Mouse (Mus musculus) limb, embryonic 14.5 days (tissue): ENCODE results near the gene Prdm16. TPM values are rescaled to one million over a fixed set of nuclear protein-coding genes. Genes with fewer than 3 reads are reported as not detected.

Experiments used
- ATAC-seq: fragments of 200-750 bp; cut with Nextera tagmentation; 2 replicates; pipeline ENCODE4 v1.8.0; 2017; ENCODE audit warnings: low read depth, moderate number of reproducible peaks, moderate TSS enrichment; ENCODE audit not compliant: low FRiP score
- DNase-seq: peaks from one replicate; pipeline ENCODE4 v3.0.0-alpha.2; 2015; ENCODE audit warnings: low spot score
- H3K27ac ChIP-seq: fragments of 300-500 bp; sonication (generic); replicated peaks from 2 replicates; pipeline ENCODE4 v1.5.1; 2014; ENCODE audit warnings: low read depth, mild to moderate bottlenecking, low read length, moderate library complexity, mixed read lengths
- H3K27me3 ChIP-seq: fragments of 300-500 bp; sonication (generic); 2 replicates; pipeline ENCODE4 v1.6.1; 2014; ENCODE audit warnings: low read length, mixed read lengths; ENCODE audit not compliant: control insufficient read depth, insufficient read depth
- H3K36me3 ChIP-seq: fragments of 300-500 bp; sonication (generic); 2 replicates; pipeline ENCODE4 v1.6.1; 2014; ENCODE audit warnings: mild to moderate bottlenecking, low read length, moderate library complexity, mixed read lengths; ENCODE audit not compliant: control insufficient read depth, insufficient read depth
- H3K4me1 ChIP-seq: fragments of 300-500 bp; sonication (generic); 2 replicates; pipeline ENCODE4 v1.6.1; 2014; ENCODE audit warnings: antibody characterized with exemption, low read length, mixed read lengths; ENCODE audit not compliant: control insufficient read depth, insufficient read depth
- H3K4me2 ChIP-seq: fragments of 300-500 bp; sonication (generic); replicated peaks from 2 replicates; pipeline ENCODE4 v1.6.1; 2014; ENCODE audit warnings: low read depth, mild to moderate bottlenecking, low read length, moderate library complexity; ENCODE audit not compliant: severe bottlenecking
- H3K4me3 ChIP-seq: fragments of 300-500 bp; sonication (generic); replicated peaks from 2 replicates; pipeline ENCODE4 v1.5.1; 2014; ENCODE audit warnings: low read length
- H3K9ac ChIP-seq: fragments of 300-500 bp; sonication (generic); 2 replicates; pipeline ENCODE4 v1.6.1; 2014; ENCODE audit warnings: mild to moderate bottlenecking, low read depth, low read length, moderate library complexity; ENCODE audit not compliant: severe bottlenecking
- H3K9me3 ChIP-seq: fragments of 300-500 bp; sonication (generic); 2 replicates; pipeline ENCODE4 v1.6.1; 2016; ENCODE audit warnings: low read length; ENCODE audit not compliant: control insufficient read depth
- POLR2A ChIP-seq: fragments of 200-500 bp; IDR thresholded peaks from 2 replicates; pipeline ENCODE4 v1.8.0; 2012; ENCODE audit warnings: inconsistent platforms, mild to moderate bottlenecking, moderate library complexity, borderline replicate concordance; ENCODE audit not compliant: insufficient read depth, insufficient read length; ENCODE audit errors: extremely low read depth
- WGBS: fragments of 180-500 bp; shearing (Covaris S2); extraction: QIAGEN DNeasy Blood & Tissue Kit; methylation state at CpG from one replicate; pipeline ENCODE4 v1.1.7; 2014; 5-methylcytosine and 5-hydroxymethylcytosine counted together
- polyA plus RNA-seq, 2 experiments: library from polyadenylated mRNA; depleted of rRNA in 1 of 2; stranded (reverse) in 1 of 2; unstranded in 1 of 2; fragments of >200 nt; fragmentation: Nextera tagmentation in 1 of 2; extraction: Ambion mirVana in 1 of 2; gene quantifications; 2 replicates each; pipeline versions ENCODE4 v1.2.1 to v1.2.3; 2012 to 2014

The Prdm16 gene
- polyA plus RNA-seq (2012; rRNA removed) (11.7 and 15.3 TPM in 2 replicates), polyA plus RNA-seq (2014; fragmentation: Nextera tagmentation; extraction: Ambion mirVana) (25.6 and 40.0 TPM in 2 replicates)

DNA sequence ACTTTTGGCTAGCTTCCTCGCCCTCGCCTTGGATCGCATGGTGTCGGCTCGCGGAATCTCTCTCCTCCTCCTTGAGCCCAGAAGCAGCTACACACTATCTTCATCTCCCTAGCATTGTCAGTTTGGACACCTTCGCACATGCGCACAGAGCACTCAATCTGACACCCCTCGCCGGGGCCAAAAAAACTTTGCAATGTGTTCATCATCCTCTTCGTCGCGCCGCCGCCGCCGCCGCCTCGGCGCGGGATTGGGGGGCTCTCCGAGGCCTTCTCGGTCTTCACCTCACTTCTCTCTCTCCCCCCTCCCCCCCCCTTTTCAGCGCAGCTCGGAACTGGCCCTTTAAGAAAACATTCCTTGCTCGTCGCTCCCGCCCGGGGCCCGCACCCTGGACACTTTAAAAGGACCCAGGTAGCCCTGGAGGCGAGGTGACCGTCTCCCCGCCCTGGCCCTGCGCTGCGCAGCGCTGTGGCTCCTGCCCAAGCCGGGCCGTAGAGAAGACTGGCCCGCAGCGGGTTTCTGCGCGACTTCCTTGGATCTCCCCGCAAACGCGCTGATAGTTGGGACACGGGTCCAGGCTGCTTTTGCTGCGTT, at the start of gene Prdm16:
Prdm16 (minus strand) TSS at position 153 of the 591 bp plus-strand sequence.
- ATAC-seq: peak; percentile 55
- 0 out of 2 replicates have a peak, but pooled peaks cover 3% of the 10 kb centered on the region for H3K36me3 ChIP-seq
- peak within 1 kb of the TSS; percentile 97 for H3K27ac ChIP-seq
- peak within 1 kb of the TSS; percentile 89 for H3K4me2 ChIP-seq
- H3K27me3 ChIP-seq: peaks cover 12% of the 10 kb centered on the region; the same call in 1 of the 2 replicates
- WGBS: 0% methylated on average over 33 of the region's 47 CpGs
- H3K9ac ChIP-seq: peak within 1 kb of the TSS; percentile 89
- peak; percentile 80 for DNase-seq
- peaks cover 35% of the 10 kb centered on the region for H3K4me1 ChIP-seq
- 0 out of 2 replicates have a peak, but pooled peaks have one; percentile 62 for TF ChIP-seq POLR2A
- peak within 1 kb of the TSS; percentile 77 for H3K4me3 ChIP-seq
- no peaks in the 10 kb centered on the region for H3K9me3 ChIP-seq

DNA sequence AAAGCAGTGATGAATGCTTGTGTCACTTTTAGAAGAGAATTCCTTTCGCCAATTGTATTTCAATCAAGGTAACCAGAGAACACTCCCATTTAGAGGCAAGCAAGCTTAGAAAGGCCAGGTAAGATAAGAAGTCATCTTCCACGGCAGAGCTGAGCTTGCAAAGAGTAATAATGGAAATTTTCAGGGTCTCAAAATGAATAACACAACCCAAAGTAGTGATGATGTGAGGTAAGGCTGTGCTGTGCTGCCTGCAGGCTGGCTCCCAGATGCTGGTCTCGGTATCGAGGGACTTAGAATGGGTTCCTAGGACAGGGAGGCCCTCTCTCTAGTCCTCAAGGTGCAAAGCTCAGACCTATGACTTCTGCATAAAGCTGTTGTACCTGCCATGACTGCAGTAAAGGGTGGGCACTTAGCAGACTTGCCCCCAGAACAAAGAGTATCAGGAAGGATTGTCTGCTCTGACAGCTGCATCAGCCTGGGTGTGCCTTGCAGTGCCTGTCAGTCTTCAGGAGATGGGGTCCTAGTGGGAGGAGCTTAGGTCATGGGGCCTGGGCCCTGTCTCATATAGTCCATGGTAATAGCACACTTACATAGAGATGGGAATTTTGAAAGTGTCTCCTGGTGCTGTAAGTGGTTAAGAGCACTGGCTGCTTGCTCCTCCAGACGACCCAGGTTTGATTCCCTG, 46.5 kb upstream of the Prdm16 start:
- 76% methylated on average over 5 of the region's 5 CpGs for WGBS
- no peak overlapping the region for H3K27ac ChIP-seq
- TF ChIP-seq POLR2A: no peak

DNA sequence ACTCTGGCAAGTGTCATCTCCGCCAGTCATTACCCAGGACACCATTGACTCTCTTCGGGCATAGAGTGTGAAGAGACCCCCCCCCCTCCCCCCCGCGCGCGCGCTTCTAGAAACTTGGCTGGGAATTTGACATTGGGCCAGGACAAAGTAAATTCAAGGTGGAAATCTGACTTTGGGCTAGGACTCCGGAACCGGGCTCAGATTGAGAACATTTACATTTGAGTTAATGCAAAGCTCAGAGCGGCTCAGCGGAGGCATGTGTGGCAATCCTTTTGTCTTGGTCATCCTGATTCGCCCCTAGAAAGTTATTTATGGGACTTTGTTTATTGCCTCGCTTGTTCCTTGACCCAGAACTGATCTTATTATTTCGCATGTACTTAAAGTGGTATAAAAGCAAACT, 45.6 kb upstream of the Prdm16 start:
- Histone ChIP-seq H3K9me3 (no peaks in the 10 kb centered on the region), H3K27ac (no peak overlapping the region), H3K4me1 (peaks cover 3% of the 10 kb centered on the region; the same call in 1 of the 2 replicates), H3K36me3 (no peaks in the 10 kb centered on the region), H3K9ac (no peak overlapping the region), H3K4me3 (no peak overlapping the region), H3K27me3 (no peaks in the 10 kb centered on the region), H3K4me2 (no peak overlapping the region)
- DNase-seq: no peak
- no peak for ATAC-seq
- WGBS: 51% methylated on average over 14 of the region's 14 CpGs
- no peak for TF ChIP-seq POLR2A

More for the DNA sequence above, 46.5 kb upstream of the Prdm16 start:
- ATAC-seq (no peak), DNase-seq (no peak)
- no peak overlapping the region for H3K9ac ChIP-seq
- no peak overlapping the region for H3K4me2 ChIP-seq
- no peaks in the 10 kb centered on the region for H3K36me3 ChIP-seq
- H3K4me1 ChIP-seq: peaks cover 3% of the 10 kb centered on the region; the same call in 1 of the 2 replicates
- H3K27me3 ChIP-seq: no peaks in the 10 kb centered on the region
- H3K4me3 ChIP-seq: no peak overlapping the region
- no peaks in the 10 kb centered on the region for H3K9me3 ChIP-seq

DNA sequence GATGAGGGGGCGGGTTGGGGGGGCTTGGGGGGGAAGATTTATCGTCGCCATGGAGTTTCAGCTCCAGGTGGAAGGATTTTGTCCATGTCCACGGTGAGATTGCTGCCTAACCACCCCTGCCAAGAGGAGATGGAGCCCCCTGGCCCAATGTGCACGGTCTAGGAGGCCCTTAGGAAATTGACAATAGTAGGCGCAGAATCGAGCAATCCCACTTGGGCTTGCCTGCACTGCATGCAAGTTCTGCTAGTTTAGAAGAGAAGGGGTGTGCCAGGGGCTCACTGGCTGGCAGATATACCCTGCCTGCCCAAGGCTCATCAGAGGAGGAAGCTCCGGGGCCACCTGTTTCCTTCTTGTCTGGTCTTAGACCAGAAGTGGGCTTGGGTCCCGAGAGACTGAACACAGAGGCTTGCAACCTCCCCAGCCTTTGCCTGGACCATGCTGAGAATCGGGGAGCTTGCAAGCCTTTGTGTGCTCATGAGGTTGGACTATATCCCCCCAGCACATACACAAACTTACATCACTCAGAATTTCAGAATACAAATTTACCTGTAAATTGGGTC, 38.8 kb upstream of the Prdm16 start:
- H3K9me3 ChIP-seq: no peaks in the 10 kb centered on the region
- no peak overlapping the region for H3K4me2 ChIP-seq
- WGBS: 44% methylated on average over 10 of the region's 10 CpGs
- peaks cover 35% of the 10 kb centered on the region for H3K4me1 ChIP-seq
- no peak for TF ChIP-seq POLR2A
- no peak for DNase-seq
- H3K4me3 ChIP-seq: no peak overlapping the region
- ATAC-seq: no peak
- 0 out of 2 replicates have a peak, but pooled peaks cover 6% of the 10 kb centered on the region for H3K27me3 ChIP-seq
- no peaks in the 10 kb centered on the region for H3K36me3 ChIP-seq
- no peak overlapping the region for H3K9ac ChIP-seq
- no peak overlapping the region; the same call in 1 of the 2 replicates for H3K27ac ChIP-seq

DNA sequence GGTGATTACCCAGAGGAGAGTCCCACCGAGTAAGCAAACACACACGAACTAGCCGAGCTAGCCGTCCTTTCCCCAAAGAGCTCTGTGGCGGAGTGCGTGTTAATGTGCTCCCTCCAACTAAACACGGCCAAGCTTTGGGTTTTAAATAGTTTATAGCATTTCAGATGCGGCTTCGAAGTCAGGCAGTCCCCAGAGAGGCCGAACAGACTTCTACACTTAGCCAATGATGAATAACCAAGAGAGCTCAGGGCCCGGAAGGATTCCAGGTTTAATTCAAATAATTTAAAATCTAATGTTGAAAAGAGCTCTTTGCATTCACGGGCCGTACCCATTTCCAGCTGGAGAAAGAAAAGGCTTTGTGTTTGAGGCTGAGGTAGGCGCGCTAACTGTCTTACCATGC, 38.3 kb upstream of the Prdm16 start:
- Histone ChIP-seq H3K4me1 (peaks cover 35% of the 10 kb centered on the region), H3K4me3 (no peak overlapping the region), H3K4me2 (peak overlapping the region; percentile 34), H3K27ac (no peak overlapping the region; the same call in 1 of the 2 replicates), H3K9ac (no peak overlapping the region), H3K9me3 (no peaks in the 10 kb centered on the region), H3K36me3 (no peaks in the 10 kb centered on the region), H3K27me3 (0 out of 2 replicates have a peak, but pooled peaks cover 6% of the 10 kb centered on the region)
- ATAC-seq (no peak), DNase-seq (no peak)
- TF ChIP-seq POLR2A: no peak
- WGBS: 20% methylated on average over 15 of the region's 15 CpGs
